Mouse (Mus musculus): ENCODE data around the gene Acss1.

Acss1 gene

DNA sequence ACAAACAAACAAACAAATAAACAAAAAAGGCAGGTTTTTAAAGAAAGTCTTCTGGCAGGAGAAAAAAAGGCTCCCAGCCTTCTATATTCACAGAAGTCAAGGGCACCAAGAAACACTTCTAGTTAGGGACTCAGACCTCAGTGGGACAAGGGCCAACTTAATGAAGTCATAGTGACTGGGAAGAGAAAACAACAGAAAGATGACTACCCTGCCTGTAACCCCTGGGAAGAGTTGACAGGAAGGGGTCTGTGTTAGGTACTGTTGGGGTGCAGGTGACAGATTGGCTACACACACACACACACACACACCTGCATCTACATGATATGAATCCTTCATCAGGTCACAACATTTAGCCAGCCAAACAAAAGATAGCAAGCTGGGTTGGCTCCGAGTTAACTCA, 25.1 kb downstream of the Acss1 start:
- DNase-seq (ENCODE audit: extremely low spot score), result no peak

DNA sequence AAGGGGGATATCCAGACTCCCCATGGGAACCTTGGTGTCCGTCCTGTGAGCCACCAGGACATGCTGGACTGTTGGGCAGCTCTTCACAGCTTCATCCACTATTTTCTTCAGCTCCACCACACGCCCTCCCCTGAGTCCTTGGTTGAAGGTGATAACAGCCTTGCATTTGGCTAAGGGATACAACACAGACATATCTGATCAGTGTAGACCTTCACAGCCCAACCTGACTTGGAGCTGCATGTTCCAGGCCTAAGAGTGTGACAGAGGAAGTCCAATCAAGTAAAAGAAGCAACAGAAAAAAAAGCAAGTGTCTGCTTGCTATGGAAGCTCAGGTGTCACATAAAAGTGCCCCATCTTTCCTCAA, 29.9 kb downstream of the Acss1 start:
- DNase-seq (ENCODE audit: extremely low spot score), result no peak

DNA sequence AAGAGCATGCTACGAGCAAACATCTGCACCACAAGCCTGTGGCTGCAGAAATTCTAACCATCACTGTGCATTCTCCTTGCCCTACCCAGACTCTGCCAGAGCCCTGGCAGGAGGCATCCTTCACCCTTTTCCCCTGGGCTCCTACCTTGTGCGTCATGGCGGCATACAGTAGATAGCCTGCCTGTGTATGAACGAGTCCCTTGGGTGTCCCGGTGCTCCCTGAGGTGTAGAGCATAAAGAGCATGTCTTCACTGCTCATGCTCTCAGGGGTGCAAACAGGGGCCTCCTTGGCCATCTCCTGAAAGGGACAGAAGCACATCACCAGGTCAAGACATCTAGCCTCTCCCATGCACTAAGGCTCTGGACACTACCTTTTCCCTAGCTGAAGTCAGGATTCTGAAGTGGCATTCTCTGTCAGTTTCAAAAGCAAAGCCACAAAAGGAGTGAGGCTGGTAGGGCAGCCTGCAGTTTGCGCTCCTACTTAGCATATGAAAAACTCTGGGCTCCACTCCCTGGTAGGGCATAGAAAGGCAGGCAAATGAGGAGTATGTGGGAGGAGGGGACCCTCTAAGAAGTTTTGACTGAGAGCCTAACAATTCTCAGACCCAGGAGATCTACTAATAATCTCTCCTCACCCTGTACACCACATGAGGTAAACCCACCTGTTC, 30.5 kb downstream of the Acss1 start:
- DNase-seq (ENCODE audit: extremely low spot score), result no peak

DNA sequence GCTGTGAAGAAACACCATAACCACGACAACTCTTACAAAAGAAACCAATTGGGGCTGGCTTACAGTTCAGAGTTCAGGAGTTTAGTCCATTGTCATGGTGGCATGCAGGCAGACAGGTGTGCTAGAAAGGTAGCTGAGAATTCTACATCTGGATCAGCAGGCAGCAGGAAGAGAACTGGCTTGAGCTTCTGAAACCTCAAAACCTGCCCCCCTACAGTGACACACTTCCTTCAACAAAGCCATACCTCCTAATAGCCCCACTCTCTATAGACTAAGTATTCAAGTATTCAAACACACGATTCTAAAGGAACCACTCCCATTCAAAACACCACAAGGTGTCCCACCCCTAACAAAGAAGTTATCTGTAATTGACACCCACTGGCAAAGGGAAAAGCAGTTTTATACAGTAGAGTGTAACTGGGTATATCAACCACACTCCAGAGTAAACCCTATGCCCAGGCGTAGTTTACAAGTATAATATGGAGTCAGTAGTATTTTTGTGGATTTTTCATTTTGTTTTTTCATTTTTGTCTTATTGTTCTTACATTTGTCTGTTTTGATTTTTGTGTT, 32.3 kb downstream of the Acss1 start:
- DNase-seq (ENCODE audit: extremely low spot score), result no peak

DNA sequence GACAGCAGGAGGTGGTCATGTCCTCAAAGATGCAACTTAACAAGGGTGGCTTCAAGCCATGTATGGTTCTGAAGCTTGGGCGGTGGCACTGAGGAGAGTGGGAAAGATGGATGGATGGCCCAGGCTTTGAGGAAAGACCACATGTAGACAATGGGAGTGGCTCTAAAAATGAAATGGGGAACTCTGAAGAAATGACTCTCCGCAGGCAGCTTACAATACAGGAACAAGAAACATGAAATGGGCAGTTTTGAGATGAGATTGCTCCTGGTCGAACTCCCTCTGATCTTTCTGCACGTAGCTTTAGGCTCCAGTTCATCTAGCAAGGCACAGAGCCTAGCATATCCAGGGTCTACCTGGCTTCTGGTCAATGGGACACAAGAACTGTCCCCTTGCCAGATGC, 39.0 kb downstream of the Acss1 start:
- no peak for DNase-seq (ENCODE audit: extremely low spot score)

DNA sequence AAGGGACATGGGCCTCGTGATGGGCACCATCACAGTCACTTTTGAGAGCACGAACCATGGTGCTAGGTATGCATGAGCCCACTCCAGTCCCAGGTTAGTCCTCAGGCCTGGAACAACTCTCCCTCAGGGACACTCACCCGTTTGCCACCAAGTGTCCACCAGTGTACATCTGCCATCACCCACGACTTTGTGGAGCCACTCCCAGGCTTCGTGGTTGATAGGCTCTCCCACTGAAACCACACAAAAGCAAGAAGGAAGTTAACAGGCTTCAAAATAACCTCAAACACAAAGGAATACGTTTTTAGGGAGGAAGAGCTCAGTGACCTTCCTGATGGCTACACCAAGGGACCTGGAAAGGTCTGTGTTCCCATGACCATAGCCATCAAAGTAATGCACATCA, 41.2 kb downstream of the Acss1 start:
- DNase-seq (ENCODE audit: extremely low spot score), result no peak

DNA sequence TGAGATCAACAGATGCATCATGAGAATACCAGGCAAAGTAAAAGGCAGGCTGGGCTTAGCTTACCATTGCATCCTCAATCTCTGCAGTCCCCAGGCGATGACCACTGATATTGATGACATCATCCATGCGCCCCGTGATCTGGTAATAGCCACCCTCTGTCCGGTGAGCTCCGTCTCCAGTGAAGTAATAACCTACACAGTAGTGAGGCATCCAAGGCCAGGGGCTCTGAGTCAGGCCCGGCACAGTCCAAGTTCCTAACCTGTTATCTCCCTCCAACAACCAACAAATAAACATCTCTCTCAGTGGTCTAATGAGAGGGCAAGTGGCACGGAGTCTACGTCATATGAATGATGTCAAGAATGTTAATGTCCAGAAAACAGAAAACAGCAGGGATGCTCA, 43.4 kb downstream of the Acss1 start:
- no peak for DNase-seq (ENCODE audit: extremely low spot score)

DNA sequence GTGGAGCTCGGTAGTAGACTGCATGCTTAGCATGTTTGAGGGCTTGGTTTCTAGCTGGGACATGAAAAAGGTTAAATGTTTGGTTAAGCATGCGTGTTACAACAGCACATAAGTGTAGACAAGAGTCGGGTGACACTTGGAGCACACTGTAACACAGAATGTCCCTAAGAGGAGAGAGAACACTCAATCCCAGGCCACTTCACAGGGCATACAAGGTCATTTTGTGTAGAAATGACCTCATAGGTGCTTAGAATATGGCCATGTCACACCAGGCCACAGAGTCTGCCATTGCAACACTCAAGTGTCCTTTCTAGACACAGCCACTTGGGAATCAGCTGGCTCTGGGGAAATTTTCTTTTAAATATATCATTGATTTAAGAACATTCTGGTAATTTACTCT, 44.3 kb downstream of the Acss1 start:
- DNase-seq (ENCODE audit: extremely low spot score), result no peak

DNA sequence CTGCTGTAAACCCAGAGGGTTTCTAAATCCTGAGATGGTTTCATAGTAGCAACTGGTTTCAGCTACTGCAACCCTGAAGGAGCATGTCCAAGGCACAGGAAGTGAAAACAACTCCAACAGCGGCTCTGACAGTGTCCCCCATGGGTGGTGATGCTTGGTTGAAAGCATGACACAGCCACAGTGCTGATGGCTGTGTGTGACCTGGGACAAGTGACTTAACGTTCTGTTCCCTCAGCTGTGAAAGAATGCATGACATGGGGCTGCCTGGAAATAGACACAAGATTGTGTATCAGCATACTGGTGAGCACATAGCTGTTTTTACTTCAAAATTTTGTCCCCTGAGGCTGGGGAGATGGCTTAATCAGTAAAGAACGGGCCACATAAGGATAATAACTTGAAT, 46.6 kb downstream of the Acss1 start:
- no peak for DNase-seq (ENCODE audit: extremely low spot score)

DNA sequence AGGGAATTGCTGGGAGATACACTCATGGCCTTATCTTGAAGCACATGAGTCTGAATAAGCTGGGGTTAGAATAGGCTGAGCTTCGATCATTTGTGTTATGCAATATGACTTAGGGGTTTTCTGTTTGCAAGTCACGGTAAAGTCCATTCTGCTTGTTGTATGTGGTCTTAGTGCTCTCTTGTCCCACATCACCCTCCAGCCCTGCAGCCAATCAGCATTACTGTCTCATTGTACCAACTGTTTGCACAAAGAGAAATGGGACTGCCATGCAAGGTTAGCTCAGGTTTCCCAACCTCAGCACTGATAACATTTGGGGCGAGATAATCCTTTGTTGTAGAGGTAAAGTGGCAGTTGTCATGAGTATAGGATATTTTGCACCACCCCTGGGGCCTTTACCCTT, 58.2 kb downstream of the Acss1 start:
- no peak for DNase-seq (ENCODE audit: extremely low spot score)

DNA sequence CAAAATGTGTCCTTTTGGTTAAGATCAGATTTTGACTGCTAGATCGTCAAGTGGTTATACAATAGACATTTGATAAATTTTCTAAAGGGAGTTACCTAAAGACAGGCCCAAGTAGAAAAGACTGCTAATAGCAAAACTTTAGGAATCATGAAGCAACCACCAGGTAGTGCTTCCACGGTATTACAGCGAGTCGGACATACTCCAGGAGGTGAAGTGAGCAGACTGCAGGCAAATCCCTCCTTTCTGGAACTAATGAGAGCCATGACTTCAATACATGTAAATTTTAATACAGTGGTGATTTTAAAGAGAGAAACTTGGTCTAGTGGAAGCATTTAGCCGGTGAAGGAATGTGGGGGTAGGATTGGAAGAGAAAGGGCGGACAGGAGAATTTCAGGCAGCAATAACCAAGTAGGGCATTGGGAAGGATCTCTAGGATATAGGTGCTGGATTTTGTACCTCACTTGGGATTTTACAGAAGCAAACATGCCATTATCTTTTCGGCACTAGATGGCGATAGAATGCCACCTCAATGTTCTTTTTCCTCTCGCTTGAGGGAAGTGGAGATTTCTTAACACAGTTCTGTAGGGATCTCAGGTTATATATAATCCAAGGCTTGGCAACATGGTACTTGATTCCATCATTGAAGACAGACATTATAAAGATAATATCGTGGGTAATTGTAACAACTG, 59.3 kb downstream of the Acss1 start:
- DNase-seq (ENCODE audit: extremely low spot score), result peak; percentile 74

DNA sequence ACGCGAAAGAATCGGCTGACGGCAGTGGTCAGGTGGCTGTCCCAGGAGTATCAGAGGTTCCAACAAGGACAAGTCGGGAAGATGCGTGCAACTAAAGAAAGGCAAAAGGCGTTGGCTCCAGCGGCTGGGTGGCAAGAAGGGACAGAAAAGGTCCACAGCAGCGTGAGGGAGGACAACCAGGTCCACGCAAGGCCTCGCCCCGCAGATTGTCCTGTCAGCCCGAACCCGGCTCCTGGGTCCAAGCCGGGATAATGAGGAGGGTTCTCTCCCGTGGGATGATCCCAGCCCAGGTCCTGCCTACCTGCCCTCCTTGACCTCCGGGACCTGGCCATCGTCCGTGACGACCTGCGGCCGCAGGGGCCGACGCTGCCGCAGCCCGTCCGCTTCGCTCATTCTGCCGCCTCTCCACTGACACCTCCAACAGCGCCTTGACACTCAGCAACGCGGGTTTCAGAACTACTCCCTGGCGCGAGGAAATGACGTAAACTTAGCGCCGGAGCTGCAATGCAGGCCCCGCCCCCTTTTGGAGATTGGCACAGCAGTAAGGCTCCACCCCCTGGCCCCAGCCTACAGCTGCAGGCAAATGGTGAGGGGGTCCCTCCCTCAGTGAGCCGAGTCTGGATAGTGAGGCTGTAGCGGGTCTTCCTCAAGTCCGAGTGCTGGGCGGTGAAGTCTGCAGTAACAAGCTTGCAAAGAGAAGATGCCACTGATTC, 60.1 kb downstream of the Acss1 start, which contains the start of gene Apmap:
Gene Apmap (minus strand): TSS at position 481 of the 713 bp plus-strand sequence.
- DNase-seq (ENCODE audit: extremely low spot score), result peak; percentile 94

DNA sequence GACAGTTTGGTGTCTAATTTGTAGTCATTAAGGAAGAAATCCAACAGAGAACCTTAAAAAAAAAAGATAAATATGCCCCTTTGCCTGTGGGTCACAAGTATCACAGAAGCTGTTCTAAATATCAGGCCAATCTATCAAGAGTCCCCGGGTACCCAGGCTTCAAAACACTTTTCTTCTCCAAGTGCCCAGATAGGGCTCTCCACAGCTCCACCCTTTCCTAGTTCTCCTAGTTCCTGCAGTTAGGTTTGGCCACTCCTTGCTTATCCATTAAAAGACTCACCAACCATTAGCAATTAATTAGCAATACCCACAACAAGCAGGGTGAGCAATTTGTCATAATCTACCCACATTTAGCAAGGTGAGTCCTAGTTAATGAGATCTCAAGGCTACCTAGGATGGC, 61.2 kb downstream of the Acss1 start:
- no peak for DNase-seq (ENCODE audit: extremely low spot score)

DNA sequence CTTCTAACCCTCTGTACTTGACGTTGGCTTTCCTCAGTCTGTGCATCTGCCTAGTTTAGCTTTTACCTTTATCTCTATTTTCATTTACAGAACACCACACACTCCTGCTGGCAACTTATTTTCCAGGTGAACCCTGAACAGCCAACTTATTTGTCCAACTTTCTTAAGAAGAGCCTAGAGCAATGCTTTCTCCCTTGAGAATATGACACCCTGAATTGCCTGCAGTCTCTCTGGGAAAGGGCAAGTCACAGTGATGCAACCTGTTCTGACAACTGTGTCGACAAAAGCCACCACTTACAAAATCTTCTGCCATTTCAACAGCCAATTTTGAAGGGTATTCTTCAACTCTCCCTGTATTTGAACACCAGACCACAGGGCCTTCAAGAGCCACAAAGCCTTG, 63.5 kb downstream of the Acss1 start:
- no peak for DNase-seq (ENCODE audit: extremely low spot score)

DNA sequence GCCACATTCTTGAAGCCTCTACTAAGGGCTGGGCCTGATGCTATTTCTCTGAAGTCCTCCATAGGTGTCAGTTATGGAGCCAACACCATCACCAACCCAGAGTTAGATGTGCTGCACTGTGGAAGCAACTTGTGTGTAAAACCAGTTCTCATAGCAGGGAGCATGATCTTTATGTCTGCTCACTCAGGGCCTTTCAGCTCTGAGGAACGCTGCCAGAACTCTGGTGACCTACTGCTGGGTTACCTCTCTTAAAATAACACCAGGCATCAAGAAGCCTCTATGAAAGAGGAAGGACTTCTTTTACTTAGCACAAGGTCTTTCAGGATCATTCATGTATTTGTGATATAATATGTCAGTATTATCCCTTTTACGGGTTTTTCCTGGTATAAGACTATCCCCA, 66.1 kb downstream of the Acss1 start:
- no peak for DNase-seq (ENCODE audit: extremely low spot score)

DNA sequence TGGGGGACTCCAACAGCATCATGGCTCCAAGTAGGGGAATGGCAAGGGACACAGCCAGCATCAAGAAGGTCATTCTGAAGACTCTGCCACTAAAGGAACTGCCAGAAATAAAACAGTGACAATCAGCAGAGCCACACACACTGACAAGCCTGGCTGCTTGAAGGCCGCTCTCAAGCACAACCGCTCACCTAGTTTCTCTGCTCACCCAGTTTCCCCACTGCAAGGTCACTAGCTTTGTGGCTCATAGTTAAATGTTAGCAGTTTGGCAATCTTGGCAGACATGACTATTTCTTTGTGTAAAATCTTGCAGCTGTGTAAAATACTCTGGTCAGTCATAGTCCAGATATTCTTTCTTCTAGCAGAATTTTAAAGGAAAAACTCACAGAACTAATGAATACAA, 68.0 kb downstream of the Acss1 start:
- no peak for DNase-seq (ENCODE audit: extremely low spot score)

DNA sequence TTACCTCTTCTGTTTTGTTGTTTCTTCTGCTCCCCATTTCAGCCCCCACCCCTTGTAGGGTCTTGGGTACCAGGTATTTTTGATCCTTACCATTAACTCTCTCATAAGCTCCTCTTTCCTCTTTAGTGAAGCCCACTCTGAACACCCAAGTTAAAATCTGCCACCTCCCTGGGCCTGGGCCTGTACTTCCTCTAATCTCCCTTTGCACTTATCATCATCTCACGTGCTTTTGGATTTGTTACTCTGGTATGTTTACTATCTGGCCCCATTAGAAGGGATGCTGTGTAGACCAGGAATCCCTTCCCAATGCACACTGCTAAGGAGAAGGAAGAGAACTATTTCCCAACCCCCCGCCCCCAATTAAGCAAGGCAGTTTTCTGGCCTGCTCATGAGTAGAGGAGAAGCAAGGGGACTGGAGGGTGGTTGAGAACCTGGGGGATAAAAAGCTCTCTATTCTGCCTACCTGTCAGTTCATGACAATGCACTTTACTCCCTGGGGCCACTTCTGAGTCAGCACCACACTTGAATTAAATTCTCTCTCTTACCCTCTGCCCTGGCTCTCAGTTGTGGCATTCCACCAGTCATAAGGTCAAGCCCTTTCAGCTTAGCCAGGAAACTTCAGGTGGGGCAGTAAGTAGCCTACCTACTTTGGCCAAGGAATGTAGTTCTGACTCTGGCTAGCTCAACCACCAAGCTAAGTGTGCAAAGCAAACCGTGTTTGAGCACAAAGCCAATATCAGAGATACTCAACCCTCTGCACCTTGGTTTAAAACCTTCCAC, 72.7 kb downstream of the Acss1 start:
- no peak for DNase-seq (ENCODE audit: extremely low spot score)

DNA sequence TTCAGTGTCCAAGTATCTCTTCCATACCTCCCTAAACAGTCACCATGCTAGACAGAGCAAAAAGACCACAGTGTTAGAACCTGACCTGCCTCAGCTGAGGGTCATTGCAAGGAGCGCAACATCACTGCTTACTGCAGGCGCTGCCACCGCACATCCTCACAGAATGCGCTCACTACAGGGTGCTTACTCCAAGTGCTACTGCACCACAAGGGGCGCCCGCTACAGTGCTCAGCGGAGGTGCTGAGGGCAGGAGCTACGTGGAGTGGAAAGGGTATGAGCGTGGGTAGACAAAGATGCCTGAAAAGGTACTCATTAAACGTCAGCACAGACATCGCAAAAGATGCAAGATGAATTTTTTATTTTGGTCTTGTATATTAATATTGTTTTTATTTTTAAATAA, 79.2 kb downstream of the Acss1 start:
- DNase-seq (ENCODE audit: extremely low spot score), result no peak

DNA sequence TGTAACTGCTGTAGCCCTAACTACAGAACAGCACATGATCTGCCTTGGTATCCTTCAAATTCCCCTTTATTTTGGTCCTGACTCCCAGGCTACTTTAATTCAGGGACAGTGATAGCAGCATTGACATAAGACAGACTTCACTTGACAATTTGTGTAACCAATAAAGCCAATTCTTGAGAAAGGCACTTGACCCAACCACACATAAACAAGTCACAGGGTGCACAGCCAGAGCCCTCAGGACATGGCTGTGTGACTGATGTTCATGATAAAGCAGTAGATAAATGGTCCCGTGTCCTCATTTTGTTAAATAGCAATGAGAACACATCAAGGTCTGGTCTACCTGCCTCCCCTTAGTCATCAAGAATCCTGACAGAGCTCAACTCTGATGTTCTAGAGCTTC, 88.7 kb downstream of the Acss1 start:
- no peak for DNase-seq (ENCODE audit: extremely low spot score)

DNA sequence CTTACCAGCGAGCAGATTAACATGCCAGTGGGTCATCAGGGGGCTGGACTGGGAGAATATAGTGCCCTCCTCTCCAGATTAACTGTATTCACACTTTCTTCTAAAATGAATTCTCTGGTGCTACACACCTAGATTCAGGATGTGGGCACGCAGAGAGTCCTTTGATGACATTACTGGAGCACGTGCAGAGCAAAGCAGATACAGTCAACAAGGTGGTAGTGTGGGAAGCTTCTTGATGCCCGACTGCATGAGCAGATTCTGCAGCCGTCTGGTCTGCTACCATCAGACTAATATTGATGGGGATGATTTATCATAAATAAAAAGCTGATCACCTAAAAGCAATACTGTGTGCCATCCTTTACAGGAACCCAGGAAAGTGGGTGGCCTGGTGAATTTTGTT, 89.7 kb downstream of the Acss1 start:
- no peak for DNase-seq (ENCODE audit: extremely low spot score)

DNA sequence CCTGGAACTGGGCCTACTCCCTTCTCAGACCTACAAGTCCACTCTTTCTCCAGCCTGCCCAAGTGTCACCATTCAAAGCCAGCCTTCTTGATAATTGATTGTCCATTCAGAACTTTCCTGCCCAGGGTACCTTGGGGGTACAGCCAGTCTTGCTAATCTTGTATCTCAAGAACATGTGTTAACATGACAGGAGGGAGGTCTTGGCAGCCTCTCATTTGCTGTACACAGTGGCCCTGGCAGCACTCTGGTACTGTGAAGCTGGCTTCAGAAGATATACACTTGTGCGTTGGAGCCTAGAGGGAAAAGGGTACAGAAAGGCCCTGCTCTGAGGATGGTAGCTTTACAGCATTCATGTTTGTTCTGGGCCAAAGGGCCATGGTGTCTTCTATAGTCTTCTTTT, 92.0 kb downstream of the Acss1 start:
- DNase-seq (ENCODE audit: extremely low spot score), result no peak

DNA sequence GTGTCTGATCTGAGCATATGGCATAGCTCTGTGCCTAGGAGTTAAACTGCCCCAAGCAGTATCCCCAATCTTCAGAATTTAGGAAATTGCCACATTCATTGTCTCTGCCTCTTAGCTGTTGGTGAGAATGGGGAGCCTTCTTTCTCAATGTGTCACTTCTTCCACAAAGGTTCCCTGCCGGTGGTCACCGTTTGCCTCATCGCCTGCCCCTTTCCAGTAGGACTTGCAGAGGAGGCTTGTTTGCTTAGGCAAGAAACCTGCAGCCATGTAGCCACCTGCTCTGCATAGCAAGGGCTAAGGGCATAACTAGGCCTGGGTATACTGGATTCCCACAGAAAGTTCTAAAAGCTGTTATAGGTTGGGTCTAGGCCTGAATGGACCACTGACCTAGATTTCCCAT, 95.8 kb downstream of the Acss1 start:
- no peak for DNase-seq (ENCODE audit: extremely low spot score)
